Mouse (Mus musculus): ENCODE data around the gene Serpinf2. TPM values are rescaled to one million over a fixed set of nuclear protein-coding genes. Genes with fewer than 3 reads are reported as not detected.
A peak's percentile ranks its signal among the peaks of the same experiment; 100 is the strongest.

The Serpinf2 gene
- total RNA-seq, 2 experiments from 2014 or later: 0.38 to 0.52 TPM

GRCm38 (mm10) chr11:75438804-75439203, 587 bp downstream of the Serpinf2 start:
- DNase-seq (ENCODE audit: low spot score in 2 of 2): no peak
- H3K4me3 ChIP-seq: no peak overlapping the region
- TF ChIP-seq CTCF (conservative IDR thresholded peaks at IDR 0.05): no peak
- H3K27ac ChIP-seq: peak overlapping the region; percentile 18; the same call in 1 of the 2 replicates

GRCm38 (mm10) chr11:75438194-75438593, 1.2 kb downstream of the Serpinf2 start:
- DNase-seq (ENCODE audit: low spot score in 2 of 2): no peak
- Histone ChIP-seq H3K4me3 (no peak overlapping the region), H3K27ac (no peak overlapping the region)
- TF ChIP-seq CTCF (conservative IDR thresholded peaks at IDR 0.05): no peak

- H3K4me3 ChIP-seq: no peak overlapping the region
- H3K27ac ChIP-seq: no peak overlapping the region
- no peak for DNase-seq (ENCODE audit: low spot score in 2 of 2)
- peak; percentile 51 for TF ChIP-seq CTCF (conservative IDR thresholded peaks at IDR 0.05)
Observed at GRCm38 (mm10) chr11:75434138-75434537, 5.3 kb downstream of the Serpinf2 start.

- peak; percentile 69 to 82 for DNase-seq (ENCODE audit: low spot score in 2 of 2)
- no peak overlapping the region; the same call in 1 of the 2 replicates for H3K4me3 ChIP-seq
- H3K27ac ChIP-seq: 0 out of 2 replicates have a peak overlapping the region, but pooled peaks have one; percentile 15
- no peak for TF ChIP-seq CTCF (conservative IDR thresholded peaks at IDR 0.05)
Observed at GRCm38 (mm10) chr11:75431307-75431706, 8.1 kb downstream of the Serpinf2 start.

GRCm38 (mm10) chr11:75429019-75429705, 10.2 kb downstream of the Serpinf2 start:
- H3K27ac ChIP-seq: peak overlapping the region; percentile 6; the same call in 1 of the 2 replicates
- DNase-seq (ENCODE audit: low spot score in 2 of 2): no peak
- no peak for TF ChIP-seq CTCF (conservative IDR thresholded peaks at IDR 0.05)
- H3K4me3 ChIP-seq: no peak overlapping the region

GRCm38 (mm10) chr11:75424459-75424858, 14.9 kb downstream of the Serpinf2 start:
- no peak overlapping the region for H3K4me3 ChIP-seq
- H3K27ac ChIP-seq: no peak overlapping the region
- no peak for DNase-seq (ENCODE audit: low spot score in 2 of 2)
- no peak for TF ChIP-seq CTCF (conservative IDR thresholded peaks at IDR 0.05)

- no peak for DNase-seq (ENCODE audit: low spot score in 2 of 2)
- TF ChIP-seq CTCF (conservative IDR thresholded peaks at IDR 0.05): no peak
- Histone ChIP-seq H3K27ac (no peak overlapping the region), H3K4me3 (no peak overlapping the region)
Observed at GRCm38 (mm10) chr11:75424033-75424432, 15.4 kb downstream of the Serpinf2 start.

- no peak for TF ChIP-seq CTCF (conservative IDR thresholded peaks at IDR 0.05)
Observed at GRCm38 (mm10) chr11:75423091-75423490, 16.3 kb downstream of the Serpinf2 start.

GRCm38 (mm10) chr11:75422013-75422792, 17.2 kb downstream of the Serpinf2 start, which contains the start of gene Serpinf1:
Gene Serpinf1 (minus strand): TSS chr11:75422701.
- Histone ChIP-seq H3K27ac (no peak within 1 kb of the TSS), H3K4me3 (no peak within 1 kb of the TSS)
- TF ChIP-seq CTCF (conservative IDR thresholded peaks at IDR 0.05): no peak
- DNase-seq (ENCODE audit: low spot score in 2 of 2): no peak

More at GRCm38 (mm10) chr11:75423091-75423490, 16.3 kb downstream of the Serpinf2 start:
- DNase-seq (ENCODE audit: low spot score in 2 of 2): no peak
- no peak overlapping the region for H3K27ac ChIP-seq
- no peak overlapping the region for H3K4me3 ChIP-seq

GRCm38 (mm10) chr11:75421375-75422012, 17.9 kb downstream of the Serpinf2 start:
- no peak overlapping the region for H3K4me3 ChIP-seq
- no peak overlapping the region for H3K27ac ChIP-seq
- DNase-seq (ENCODE audit: low spot score in 2 of 2): no peak
- no peak for TF ChIP-seq CTCF (conservative IDR thresholded peaks at IDR 0.05)

- no peak for DNase-seq (ENCODE audit: low spot score in 2 of 2)
- Histone ChIP-seq H3K4me3 (no peak overlapping the region), H3K27ac (no peak overlapping the region)
- no peak for TF ChIP-seq CTCF (conservative IDR thresholded peaks at IDR 0.05)
Observed at GRCm38 (mm10) chr11:75420810-75421374, 18.5 kb downstream of the Serpinf2 start.

- TF ChIP-seq CTCF (conservative IDR thresholded peaks at IDR 0.05): no peak
- no peak overlapping the region for H3K27ac ChIP-seq
- DNase-seq (ENCODE audit: low spot score in 2 of 2): no peak
- H3K4me3 ChIP-seq: no peak overlapping the region
Observed at GRCm38 (mm10) chr11:75420037-75420436, 19.4 kb downstream of the Serpinf2 start.

- no peak for TF ChIP-seq CTCF (conservative IDR thresholded peaks at IDR 0.05)
- DNase-seq (ENCODE audit: low spot score in 2 of 2): no peak
- peak overlapping the region; percentile 1; the same call in 1 of the 2 replicates for H3K27ac ChIP-seq
- no peak overlapping the region for H3K4me3 ChIP-seq
Observed at GRCm38 (mm10) chr11:75415994-75416393, 23.4 kb downstream of the Serpinf2 start.

Data from layer of hippocampus, adult 2 months (tissue).